ENCODE assay signal across 13 mouse cellular contexts in the genomic region with DNA sequence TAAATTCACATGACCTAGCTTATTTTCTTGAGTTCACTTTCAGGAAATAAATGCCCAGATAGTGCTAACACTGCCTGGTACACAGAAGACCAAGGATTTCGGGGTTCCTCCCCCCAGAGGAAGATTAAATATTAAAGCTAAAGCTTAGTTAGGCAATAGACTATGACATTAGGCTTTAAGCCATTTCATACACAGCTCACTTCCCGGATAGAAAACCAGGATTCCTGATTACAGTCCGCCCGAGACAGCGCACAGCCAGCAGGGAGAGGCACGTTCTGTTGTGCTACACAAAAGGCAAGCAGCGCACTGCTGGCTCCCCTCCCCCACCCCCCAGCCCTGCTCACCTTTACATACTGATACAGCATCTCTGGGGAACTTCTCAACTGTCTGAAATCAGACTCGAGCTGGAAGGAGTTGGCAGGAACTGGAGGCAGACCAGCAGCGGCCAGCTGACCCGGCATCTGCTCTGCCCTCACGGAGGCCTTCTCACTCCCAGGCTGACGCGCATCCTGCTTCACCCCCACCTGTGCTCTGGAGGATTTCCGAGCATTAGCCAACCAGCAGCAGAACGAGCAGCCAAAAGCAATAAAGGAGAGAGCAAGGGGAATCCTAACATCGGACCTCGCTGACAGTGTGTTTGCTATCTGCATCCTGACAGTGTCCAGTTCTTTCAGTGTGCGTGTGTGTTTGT. TPM values are rescaled to one million over a fixed set of nuclear protein-coding genes. Genes with fewer than 3 reads are reported as not detected.
DNase-seq lines count a peak whose midpoint lies in the region; ATAC-seq and TF ChIP-seq lines count a peak whose summit lies in the region.
"Had no signal": no experiment of that assay in that cellular context is flagged by ENCODE, and none has a peak within 500 bp of the region (broad histone marks: within the 10 kb centered on the region; RNA-seq: fewer than 3 reads in every experiment).

No protein-coding gene starts in this region.

- H3K36me3 ChIP-seq in hindbrain, embryonic 12.5 days, result peaks cover 83% of the 10 kb centered on the region
- peaks cover 12% of the 10 kb centered on the region; the same call in 1 of the 2 replicates for H3K36me3 ChIP-seq in hindbrain, embryonic 11.5 days (ENCODE audit: control insufficient read depth, insufficient read depth, low read length)
- H3K36me3 ChIP-seq in ES-Bruce4 (ENCODE audit: control insufficient read depth, insufficient read depth, low read length, poor library complexity, severe bottlenecking), result peaks cover 21% of the 10 kb centered on the region
- peaks cover 61% of the 10 kb centered on the region for H3K36me3 ChIP-seq in kidney, embryonic 16.5 days (ENCODE audit: insufficient read depth, low read length)
- H3K36me3 ChIP-seq in forebrain, embryonic 16.5 days (ENCODE audit: control insufficient read depth, insufficient read depth), result peaks cover 41% of the 10 kb centered on the region

- no peak overlapping the region for H3K9ac ChIP-seq in hindbrain, embryonic 12.5 days
- no peak overlapping the region for H3K9ac ChIP-seq in hindbrain, embryonic 11.5 days (ENCODE audit: low read depth, low read length)
- no peak overlapping the region for H3K9ac ChIP-seq in ES-Bruce4 (ENCODE audit: low read depth, poor library complexity, severe bottlenecking)
- H3K9ac ChIP-seq in kidney, embryonic 16.5 days (replicated peaks; ENCODE audit: low read length), result no peak overlapping the region
- no peak overlapping the region for H3K9ac ChIP-seq in forebrain, embryonic 16.5 days (replicated peaks; ENCODE audit: low read depth, low read length)
- H3K9ac ChIP-seq: liver, embryonic 14.5 days; neural tube, embryonic 15.5 days had no signal

- WGBS in hindbrain, embryonic 12.5 days, result 77% methylated on average over 18 of the region's 18 CpGs
- WGBS in hindbrain, embryonic 11.5 days, result 87% methylated on average over 18 of the region's 18 CpGs
- WGBS in kidney, embryonic 16.5 days, result 65% methylated on average over 18 of the region's 18 CpGs
- 70% methylated on average over 18 of the region's 18 CpGs for WGBS in forebrain, embryonic 16.5 days

- H3K9me3 ChIP-seq in hindbrain, embryonic 12.5 days (replicated peaks), result no peaks in the 10 kb centered on the region
- H3K9me3 ChIP-seq in hindbrain, embryonic 11.5 days (ENCODE audit: control insufficient read depth, low read length), result no peaks in the 10 kb centered on the region
- no peaks in the 10 kb centered on the region for H3K9me3 ChIP-seq in ES-Bruce4 (replicated peaks; ENCODE audit: control insufficient read depth, insufficient read depth, low read length, poor library complexity, severe bottlenecking)
- H3K9me3 ChIP-seq in kidney, embryonic 16.5 days (ENCODE audit: low read length), result no peaks in the 10 kb centered on the region
- no peaks in the 10 kb centered on the region for H3K9me3 ChIP-seq in forebrain, embryonic 16.5 days (ENCODE audit: control insufficient read depth, low read length)
- H3K9me3 ChIP-seq: megakaryocyte, embryonic 14.5 days; neural tube, embryonic 15.5 days had no signal

- H3K4me3 ChIP-seq in hindbrain, embryonic 12.5 days, result no peak overlapping the region
- no peak overlapping the region for H3K4me3 ChIP-seq in hindbrain, embryonic 11.5 days (ENCODE audit: low read depth, low read length)
- no peak overlapping the region for H3K4me3 ChIP-seq in ES-Bruce4 (ENCODE audit: low read depth, low read length)
- no peak overlapping the region for H3K4me3 ChIP-seq in kidney, embryonic 16.5 days (ENCODE audit: low read length)
- H3K4me3 ChIP-seq in forebrain, embryonic 16.5 days (replicated peaks; ENCODE audit: low read length), result no peak overlapping the region
- H3K4me3 ChIP-seq: megakaryocyte, embryonic 14.5 days; neural tube, embryonic 15.5 days had no signal

- DNase-seq in hindbrain, embryonic 11.5 days (ENCODE audit: low spot score), result no peak
- peak; percentile 44 for DNase-seq in R1 (ENCODE audit: low read depth, low spot score)
- DNase-seq in embryo, embryonic 9.5 days (ENCODE audit: extremely low spot score), result no peak
- DNase-seq in thymus, postnatal 0 days (ENCODE audit: low spot score), result no peak

- no peak for ATAC-seq in hindbrain, embryonic 12.5 days (ENCODE audit: low FRiP score)
- no peak for ATAC-seq in hindbrain, embryonic 11.5 days (ENCODE audit: low FRiP score)
- no peak for ATAC-seq in kidney, embryonic 16.5 days (ENCODE audit: low FRiP score, low TSS enrichment)
- no peak for ATAC-seq in forebrain, embryonic 16.5 days
- ATAC-seq: activated CD4-positive, CD25-positive, alpha-beta regulatory T cell, adult 4 months; inflammation-experienced regulatory T-cells, adult 6 months had no signal

- no peak overlapping the region for H3K4me2 ChIP-seq in hindbrain, embryonic 12.5 days (replicated peaks)
- no peak overlapping the region for H3K4me2 ChIP-seq in hindbrain, embryonic 11.5 days (replicated peaks; ENCODE audit: low read depth, low read length)
- H3K4me2 ChIP-seq in kidney, embryonic 16.5 days (replicated peaks; ENCODE audit: low read depth, low read length), result no peak overlapping the region
- no peak overlapping the region for H3K4me2 ChIP-seq in forebrain, embryonic 16.5 days (ENCODE audit: low read length)
- H3K4me2 ChIP-seq: neural tube, embryonic 15.5 days had no signal

- H3K27me3 ChIP-seq in hindbrain, embryonic 12.5 days, result no peaks in the 10 kb centered on the region
- no peaks in the 10 kb centered on the region for H3K27me3 ChIP-seq in hindbrain, embryonic 11.5 days (ENCODE audit: control insufficient read depth, insufficient read depth, low read length)
- H3K27me3 ChIP-seq in ES-Bruce4 (ENCODE audit: control insufficient read depth, insufficient read depth, low read length, poor library complexity, severe bottlenecking), result no peaks in the 10 kb centered on the region
- H3K27me3 ChIP-seq in kidney, embryonic 16.5 days (ENCODE audit: insufficient read depth, low read length), result no peaks in the 10 kb centered on the region
- H3K27me3 ChIP-seq in forebrain, embryonic 16.5 days (replicated peaks; ENCODE audit: control insufficient read depth, insufficient read depth, low read length), result no peaks in the 10 kb centered on the region
- H3K27me3 ChIP-seq: megakaryocyte, embryonic 14.5 days; neural tube, embryonic 15.5 days had no signal

- H3K27ac ChIP-seq in hindbrain, embryonic 12.5 days, result 0 out of 2 replicates have a peak overlapping the region, but pooled peaks have one; percentile 2
- no peak overlapping the region for H3K27ac ChIP-seq in hindbrain, embryonic 11.5 days (ENCODE audit: low read depth, low read length)
- H3K27ac ChIP-seq in ES-Bruce4 (ENCODE audit: insufficient read depth, low read length), result no peak overlapping the region
- 0 out of 2 replicates have a peak overlapping the region, but pooled peaks have one; percentile 35 for H3K27ac ChIP-seq in kidney, embryonic 16.5 days (ENCODE audit: low read length)
- H3K27ac ChIP-seq in forebrain, embryonic 16.5 days (ENCODE audit: low read length), result no peak overlapping the region
- H3K27ac ChIP-seq: liver, embryonic 14.5 days; neural tube, embryonic 15.5 days had no signal

- H3K4me1 ChIP-seq in hindbrain, embryonic 12.5 days, result no peaks in the 10 kb centered on the region
- H3K4me1 ChIP-seq in hindbrain, embryonic 11.5 days (replicated peaks; ENCODE audit: control insufficient read depth, insufficient read depth, low read length), result no peaks in the 10 kb centered on the region
- H3K4me1 ChIP-seq in ES-Bruce4 (ENCODE audit: control insufficient read depth, insufficient read depth, low read length), result peaks cover 2% of the 10 kb centered on the region
- peaks cover 5% of the 10 kb centered on the region; the same call in 1 of the 2 replicates for H3K4me1 ChIP-seq in kidney, embryonic 16.5 days (ENCODE audit: insufficient read depth, low read length)
- no peaks in the 10 kb centered on the region for H3K4me1 ChIP-seq in forebrain, embryonic 16.5 days (replicated peaks; ENCODE audit: control insufficient read depth, insufficient read depth, low read length)
- H3K4me1 ChIP-seq: neural tube, embryonic 15.5 days had no signal

- TF ChIP-seq POLR2A in ES-Bruce4 (IDR thresholded peaks at IDR 0.05; ENCODE audit: insufficient read depth, low read length), result no peak

- no peak for TF ChIP-seq CTCF in ES-Bruce4 (IDR thresholded peaks at IDR 0.05; ENCODE audit: low read depth, low read length)

- peak; percentile 34; the same call in 1 of the 2 replicates for TF ChIP-seq EP300 in ES-Bruce4 (IDR thresholded peaks at IDR 0.05; ENCODE audit: insufficient read depth, low read depth, low read length)

RNA-seq across cellular contexts. Expression of a gene that starts 25.5 kb away (rescaled TPM):
- polyA plus RNA-seq in hindbrain, embryonic 12.5 days (2016; fragmentation: Nextera tagmentation; extraction: Ambion mirVana), result 36.8 and 40.9 TPM in 2 replicates
- polyA plus RNA-seq in hindbrain, embryonic 11.5 days (2014; fragmentation: Nextera tagmentation; extraction: Ambion mirVana), result 44.1 and 49.2 TPM in 2 replicates
- 39.6 and 41.7 TPM in 2 replicates for polyA plus RNA-seq in ES-Bruce4 (2011; ENCODE audit: insufficient read depth, insufficient read length, low read depth, missing spikeins)
- 31.0 and 33.0 TPM in 2 replicates for polyA plus RNA-seq in kidney, embryonic 16.5 days (2015; fragmentation: Nextera tagmentation; extraction: Ambion mirVana)
- polyA plus RNA-seq in forebrain, embryonic 16.5 days (2015; fragmentation: Nextera tagmentation; extraction: Ambion mirVana), result 31.7 and 35.5 TPM in 2 replicates
- polyA plus RNA-seq in thymus, postnatal 0 days (2015; fragmentation: Nextera tagmentation; extraction: Ambion mirVana), result 31.1 and 31.7 TPM in 2 replicates

RNA-seq across cellular contexts. Expression of a gene that starts 51.0 kb away (rescaled TPM):
- polyA plus RNA-seq in hindbrain, embryonic 12.5 days (2016; fragmentation: Nextera tagmentation; extraction: Ambion mirVana), result 0.25 TPM in 2 replicates
- polyA plus RNA-seq in hindbrain, embryonic 11.5 days (2014; fragmentation: Nextera tagmentation; extraction: Ambion mirVana), result 0.11 TPM in 1 of 2 replicates, not detected in the other
- polyA plus RNA-seq in ES-Bruce4 (2011; ENCODE audit: insufficient read depth, insufficient read length, low read depth, missing spikeins), result 0.82 and 1.2 TPM in 2 replicates
- polyA plus RNA-seq in kidney, embryonic 16.5 days (2015; fragmentation: Nextera tagmentation; extraction: Ambion mirVana), result 0.45 and 0.60 TPM in 2 replicates
- polyA plus RNA-seq in forebrain, embryonic 16.5 days (2015; fragmentation: Nextera tagmentation; extraction: Ambion mirVana), result 0.18 and 0.42 TPM in 2 replicates
- 159 and 186 TPM in 2 replicates for polyA plus RNA-seq in thymus, postnatal 0 days (2015; fragmentation: Nextera tagmentation; extraction: Ambion mirVana)
- polyA plus RNA-seq: inflammation-experienced regulatory T-cells, adult 6 months had no signal

Comparison
In these comparisons a context has a peak if more than half of its experiments do, and no peak if none do; other contexts are left out.
1. H3K27ac ChIP-seq: peak in hindbrain, embryonic 12.5 days (single experiment) and kidney, embryonic 16.5 days (single experiment); none in hindbrain, embryonic 11.5 days (single experiment), ES-Bruce4 (single experiment) and forebrain, embryonic 16.5 days (single experiment).
2. RNA of a gene that starts 51.0 kb away (polyA plus RNA-seq): 159 to 186 TPM in thymus, postnatal 0 days; 0.82 to 1.2 TPM in ES-Bruce4, 0.45 to 0.60 TPM in kidney, embryonic 16.5 days, 0.25 TPM in hindbrain, embryonic 12.5 days, 0.18 to 0.42 TPM in forebrain, embryonic 16.5 days and 0.11 TPM in hindbrain, embryonic 11.5 days; every median in the first group is over 10 times any median in the second.